Mouse (Mus musculus) testis, adult 10 weeks (tissue): Measurements from ENCODE around the gene Zik1. TPM values are rescaled to one million over a fixed set of nuclear protein-coding genes. Genes with fewer than 3 reads are reported as not detected.

Experiments used
- polyA plus RNA-seq: library from polyadenylated mRNA; stranded (reverse); fragments of 350-450 nt; fragmentation: Illumina TruSeq; extraction: RNeasy Lipid Tissue Mini Kit (QIAGEN cat#74804); gene quantifications from one replicate; pipeline ENCODE4 v1.2.3, GENCODE M21; 2014; ENCODE audit warnings: low read depth, low replicate concordance

The Zik1 gene
- 5.8 TPM for polyA plus RNA-seq

GRCm38 (mm10) chr7:10494786-10495521 is at the start of gene Zik1:
TSS of gene Zik1 (minus strand) at chr7:10495394.

GRCm38 (mm10) chr7:10443031-10443430 is 52.2 kb downstream of the Zik1 start, which contains the start of gene Vmn1r67:
TSS of gene Vmn1r67 (plus strand) at chr7:10443331.

Other genes starting within 250 kb of the Zik1 start
- 0.14 TPM for gene Vmn1r66, start 217.4 kb downstream of the Zik1 start, polyA plus RNA-seq
- not detected for gene Vmn1r67, start 52.1 kb downstream of the Zik1 start, polyA plus RNA-seq
- gene Vmn1r68, start 63.1 kb upstream of the Zik1 start, polyA plus RNA-seq: 0.03 TPM
- gene Vmn1r69, start 118.3 kb upstream of the Zik1 start, polyA plus RNA-seq: not detected
- not detected for gene Vmn1r70, start 136.1 kb upstream of the Zik1 start, polyA plus RNA-seq
- gene Nlrp4b, start 192.4 kb upstream of the Zik1 start, polyA plus RNA-seq: not detected